Mouse (Mus musculus): ENCODE data around the gene Ankmy1.
A peak's percentile ranks its signal among the peaks of the same experiment; 100 is the strongest.

Gene Ankmy1

GRCm38 (mm10) chr1:92911721-92912138 is 9.0 kb upstream of the Ankmy1 start:
- no peak for DNase-seq (ENCODE audit: low read depth)

DNA sequence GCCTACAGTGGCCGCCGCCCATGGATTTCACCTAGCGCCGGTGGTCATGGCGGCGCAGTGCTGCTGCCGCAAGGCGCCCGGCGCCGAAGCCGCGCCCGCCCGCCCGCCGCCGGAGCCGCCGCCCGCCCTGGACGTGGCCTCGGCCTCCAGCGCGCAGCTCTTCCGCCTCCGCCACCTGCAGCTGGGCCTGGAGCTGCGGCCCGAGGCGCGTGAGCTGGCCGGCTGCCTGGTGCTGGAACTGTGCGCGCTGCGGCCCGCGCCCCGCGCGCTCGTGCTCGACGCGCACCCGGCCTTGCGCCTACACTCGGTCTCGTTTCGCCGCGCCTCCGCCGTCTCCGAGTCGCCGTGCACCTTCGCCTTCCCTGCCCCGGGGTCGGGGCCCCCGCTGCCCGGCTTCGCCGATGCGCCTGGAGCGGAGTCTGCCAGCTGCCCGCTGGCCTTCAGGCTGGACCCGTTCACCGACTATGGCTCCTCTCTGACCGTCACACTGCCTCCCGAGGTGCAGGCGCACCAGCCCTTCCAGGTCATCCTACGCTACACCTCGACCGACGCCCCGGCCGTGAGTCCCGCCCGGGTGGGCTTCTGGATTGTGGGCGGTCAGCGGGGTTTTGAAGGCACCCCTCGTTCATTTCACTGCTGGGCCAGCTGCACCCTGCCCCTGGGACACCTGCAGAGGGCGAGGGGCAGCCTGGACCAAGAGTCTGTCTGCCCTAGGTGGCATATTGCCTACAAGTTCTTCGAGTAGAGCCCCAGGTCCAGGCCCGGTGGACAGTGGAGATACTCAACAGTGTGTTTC is 8.4 kb upstream of the Ankmy1 start:
- DNase-seq (ENCODE audit: low read depth) = peak; percentile 28

DNA sequence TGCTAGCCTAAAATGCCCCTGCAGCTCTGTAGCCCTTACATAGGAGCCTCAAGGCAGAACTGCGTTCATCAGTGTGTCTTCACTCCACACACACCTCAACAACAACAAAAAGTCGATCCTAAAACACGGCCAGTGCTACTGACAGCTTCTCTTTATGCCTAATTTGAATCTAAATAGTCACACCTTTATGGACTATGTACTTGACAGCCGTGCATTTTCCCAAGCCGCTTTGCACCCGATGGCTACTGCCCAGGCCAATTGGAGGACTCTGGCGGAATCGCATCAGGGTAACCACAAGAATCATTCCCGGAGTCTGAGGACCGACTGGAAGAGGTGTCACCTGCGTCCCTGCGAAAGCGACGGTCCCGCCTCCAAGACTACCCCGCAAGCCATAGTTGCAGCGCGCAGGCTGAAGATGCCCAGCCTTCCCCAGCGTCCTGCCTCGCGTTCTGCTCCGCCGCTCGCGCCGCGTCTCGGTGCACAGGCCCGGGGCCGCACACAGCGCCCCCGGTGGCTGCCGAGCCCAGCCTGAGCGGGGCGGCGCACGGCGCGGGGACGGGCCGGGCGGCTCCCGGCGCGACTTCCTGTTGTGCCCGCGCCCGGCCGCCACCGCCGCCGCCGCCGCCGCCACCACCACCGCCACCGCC is 7.7 kb upstream of the Ankmy1 start, which contains the start of gene Rnpepl1:
TSS of gene Rnpepl1 (plus strand) at position 545 of the 647 bp plus-strand sequence.
- peak; percentile 59 for DNase-seq (ENCODE audit: low read depth)

- peak; percentile 63 for DNase-seq (ENCODE audit: low read depth)
These were observed 6.4 kb upstream of the Ankmy1 start for GRCm38 (mm10) chr1:92909068-92909467.

GRCm38 (mm10) chr1:92908664-92909063 is 6.0 kb upstream of the Ankmy1 start:
- no peak for DNase-seq (ENCODE audit: low read depth)

DNA sequence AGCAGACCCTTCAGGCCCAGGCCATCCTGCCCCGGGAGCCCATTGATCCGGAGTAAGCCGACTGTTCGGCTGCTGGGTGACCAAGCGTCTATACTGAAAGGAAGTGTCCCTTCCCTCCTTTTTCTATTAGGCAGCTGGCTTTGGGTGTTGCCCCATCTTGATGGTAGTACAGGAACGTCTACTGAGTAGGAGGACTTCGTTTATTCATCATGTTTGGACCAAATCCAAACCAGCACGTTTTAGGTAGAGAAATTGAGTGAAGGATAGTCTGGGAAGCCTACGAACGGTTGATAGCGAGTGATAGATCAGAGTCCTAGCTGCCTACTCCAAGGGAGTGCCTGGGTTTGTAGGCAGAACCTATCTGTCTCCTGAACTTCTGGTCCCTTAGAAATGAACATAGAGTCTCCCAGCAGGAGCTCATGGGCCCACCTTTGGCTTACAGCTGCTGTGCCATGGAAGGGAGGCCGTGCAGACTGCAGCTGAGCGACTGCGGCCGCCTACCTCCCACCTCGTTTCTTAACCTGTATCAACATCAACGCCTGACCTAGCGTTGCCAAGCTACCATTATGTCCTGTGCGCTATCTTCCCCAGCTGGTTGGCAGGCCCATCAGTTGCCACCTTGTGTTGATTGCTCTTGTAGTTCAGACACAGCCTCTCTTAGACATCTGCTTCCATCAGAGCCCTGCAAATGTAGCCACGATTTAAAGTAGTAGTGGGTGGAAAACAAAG is 5.1 kb upstream of the Ankmy1 start:
- no peak for DNase-seq (ENCODE audit: low read depth)

- DNase-seq (ENCODE audit: low read depth) = peak; percentile 94
These were observed 4.3 kb upstream of the Ankmy1 start, which contains the start of gene Dusp28 for GRCm38 (mm10) chr1:92906779-92907631. TSS of gene Dusp28 (plus strand) at chr1:92906981.

DNA sequence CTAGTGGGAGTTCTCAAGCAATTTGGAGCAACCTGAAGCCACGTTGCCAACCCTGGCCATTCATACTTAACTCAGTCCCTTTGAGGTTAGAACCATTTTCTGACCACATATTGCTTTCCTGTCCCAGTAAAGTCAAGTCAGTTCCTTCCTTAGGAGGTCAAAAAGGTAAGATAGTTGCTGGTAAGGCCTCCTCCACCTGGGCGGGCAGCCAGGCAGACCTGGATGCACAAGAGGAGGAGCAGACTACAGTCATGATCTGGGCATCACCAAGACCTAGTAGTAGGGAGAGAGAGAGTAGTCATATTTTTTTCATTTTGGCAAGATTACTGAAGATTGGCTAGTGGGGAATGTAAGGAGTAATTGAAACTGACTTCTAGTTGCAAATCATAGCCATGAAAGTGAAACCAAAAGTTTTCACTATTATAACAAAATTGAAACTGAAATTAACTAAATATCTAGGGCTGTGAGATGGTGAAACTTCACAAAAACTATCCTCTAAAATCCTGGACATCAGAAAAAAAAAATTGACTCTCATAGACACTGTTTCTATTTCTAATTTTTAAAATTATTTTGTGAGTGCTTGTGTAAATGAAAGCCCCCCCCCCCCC is 3.1 kb upstream of the Ankmy1 start:
- peak; percentile 16 for DNase-seq (ENCODE audit: low read depth)

DNA sequence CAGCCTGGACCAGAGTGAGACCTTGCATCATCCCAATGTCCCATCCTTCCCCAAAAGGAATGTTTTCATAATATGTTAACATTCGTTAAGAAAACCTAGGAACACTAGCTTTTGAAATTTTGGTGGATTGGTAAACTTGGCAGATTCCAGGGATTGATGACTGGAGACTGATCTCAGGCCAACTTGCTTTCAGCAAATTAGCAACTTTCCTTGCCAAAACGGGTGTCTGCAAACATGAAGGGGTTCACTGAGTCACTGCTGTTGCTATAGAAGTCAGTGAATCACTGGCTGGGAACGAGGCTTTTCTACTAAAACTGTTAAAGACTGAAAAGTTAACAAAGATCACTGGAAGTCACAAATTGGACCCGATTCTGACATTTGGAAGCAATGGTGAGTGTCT is 921 bp upstream of the Ankmy1 start:
- no peak for DNase-seq (ENCODE audit: low read depth)

DNA sequence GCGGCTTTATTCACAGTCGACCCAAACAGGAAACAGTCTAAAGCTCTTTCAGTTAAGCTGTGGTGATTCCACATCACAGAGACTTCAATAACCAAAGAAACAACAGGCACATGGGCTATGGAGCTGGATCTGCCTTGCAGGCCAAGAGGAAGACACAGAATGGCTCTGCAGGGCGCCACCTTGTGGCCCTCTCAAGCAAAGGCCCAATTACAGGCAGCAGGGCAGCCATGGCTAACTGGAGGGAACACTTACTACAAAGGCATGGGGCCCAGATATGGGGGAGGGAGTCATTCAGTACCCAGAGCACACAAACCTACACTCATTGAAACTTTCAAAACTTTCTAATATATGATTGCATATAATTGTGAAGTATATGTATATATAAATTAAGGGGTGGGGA is 7.6 kb downstream of the Ankmy1 start:
- peak; percentile 76 for DNase-seq (ENCODE audit: low read depth)

DNA sequence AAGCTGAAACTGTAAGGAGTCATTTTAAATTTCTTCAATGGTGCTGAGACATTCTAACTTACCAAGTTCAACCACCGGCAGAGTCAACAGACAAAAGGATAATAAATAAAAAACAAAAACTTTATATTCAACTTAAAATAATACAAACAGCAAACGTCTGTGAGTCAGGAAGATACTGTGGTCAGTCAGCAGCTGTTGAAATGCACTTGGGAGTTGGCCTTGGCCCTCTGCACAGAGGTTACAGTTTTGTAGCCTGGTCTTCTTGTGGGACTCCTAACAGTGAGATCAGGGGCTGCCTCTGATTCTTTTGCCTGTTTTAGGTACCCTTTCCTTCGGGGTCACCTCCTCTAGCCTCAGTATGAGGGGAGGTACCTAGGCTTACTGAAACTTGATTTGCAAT is 8.8 kb downstream of the Ankmy1 start:
- no peak for DNase-seq (ENCODE audit: low read depth)

- DNase-seq (ENCODE audit: low read depth) = no peak
These were observed 9.9 kb downstream of the Ankmy1 start for GRCm38 (mm10) chr1:92892791-92893190.

DNA sequence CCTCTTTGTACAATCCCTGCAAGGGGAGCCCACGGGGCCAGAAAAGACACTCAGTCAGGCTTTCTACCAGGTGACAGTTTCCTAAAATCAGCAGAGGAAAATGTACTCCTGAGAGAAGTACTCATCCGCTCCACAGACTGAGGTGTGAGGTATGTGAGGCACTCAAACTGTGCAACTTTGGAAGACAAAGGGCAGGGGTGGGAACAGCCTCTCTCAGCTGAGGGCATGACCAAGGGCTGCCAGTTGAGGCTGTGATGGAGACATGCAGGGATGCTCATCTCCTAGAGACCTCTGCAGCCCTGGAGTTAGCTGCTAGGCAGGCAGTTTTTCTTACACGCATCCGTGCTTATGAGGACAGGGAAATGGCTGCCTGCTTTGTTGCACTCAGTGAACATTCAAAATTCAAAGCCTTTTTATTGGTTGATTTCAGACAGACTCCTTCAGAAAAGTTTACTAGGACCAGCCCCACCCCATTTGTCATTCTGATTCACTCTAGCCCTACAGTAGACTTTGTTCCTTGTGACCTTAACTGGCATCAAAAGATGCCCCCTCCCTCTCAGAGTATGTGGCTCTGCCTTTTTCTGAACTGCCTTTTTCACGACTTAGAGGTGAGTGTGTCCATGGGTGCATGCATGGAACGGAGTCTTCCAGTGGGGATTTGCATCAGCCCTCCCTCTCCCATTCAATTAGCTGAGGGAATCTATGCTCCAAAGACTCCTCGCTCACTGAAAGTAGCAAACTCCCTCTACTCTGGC is 13.6 kb downstream of the Ankmy1 start:
- no peak for DNase-seq (ENCODE audit: low read depth)

DNA sequence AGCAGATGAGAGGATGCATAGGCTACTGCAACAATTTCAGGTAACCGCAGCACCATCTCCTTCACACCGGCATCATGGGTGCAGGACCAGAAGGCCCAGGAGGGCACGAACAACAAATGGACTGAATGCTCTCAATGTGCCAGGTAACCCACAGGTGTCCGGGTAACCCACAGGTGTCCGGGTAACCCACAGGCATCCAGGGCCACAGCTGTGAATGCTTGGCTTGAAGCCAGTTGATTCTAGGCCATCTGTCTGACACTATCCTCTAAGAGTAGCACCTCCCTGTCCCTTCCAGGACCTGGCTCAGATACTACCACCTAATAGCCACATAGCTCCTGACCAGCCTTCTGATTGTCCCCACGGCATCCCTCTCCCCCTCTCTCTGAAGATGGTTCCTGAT is 20.7 kb downstream of the Ankmy1 start:
- DNase-seq (ENCODE audit: low read depth) = no peak

GRCm38 (mm10) chr1:92880101-92880500 is 22.6 kb downstream of the Ankmy1 start:
- DNase-seq (ENCODE audit: low read depth) = no peak

DNA sequence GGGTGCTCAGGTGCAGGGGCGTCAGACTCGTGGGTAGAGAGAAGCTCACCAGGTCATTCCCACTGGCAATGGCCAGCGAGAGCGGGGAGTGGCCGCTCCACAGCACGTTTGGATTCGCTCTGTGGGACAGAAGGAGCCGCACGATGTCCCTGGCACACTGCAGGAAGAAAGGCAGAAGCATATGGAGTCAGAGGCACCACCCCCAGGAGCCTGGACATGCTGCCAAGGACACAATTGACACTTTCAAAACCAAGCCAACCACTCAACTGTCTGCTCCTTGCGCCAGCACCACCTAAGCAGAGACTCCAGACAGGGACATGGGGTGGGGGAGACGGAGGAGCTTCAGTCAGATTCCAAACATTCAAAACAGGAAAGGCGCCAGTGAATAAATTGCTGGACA is 23.4 kb downstream of the Ankmy1 start:
- DNase-seq (ENCODE audit: low read depth) = no peak

- DNase-seq (ENCODE audit: low read depth) = no peak
These were observed 24.5 kb downstream of the Ankmy1 start for GRCm38 (mm10) chr1:92878066-92878741.

- DNase-seq (ENCODE audit: low read depth) = no peak
These were observed 25.2 kb downstream of the Ankmy1 start for GRCm38 (mm10) chr1:92877431-92877978.

GRCm38 (mm10) chr1:92875360-92876111 is 27.2 kb downstream of the Ankmy1 start:
- DNase-seq (ENCODE audit: low read depth) = no peak

Measured in 416B (cell line).